Mouse (Mus musculus) heart, postnatal 4 days (tissue): Measurements from ENCODE around the gene Gm20696. TPM values are rescaled to one million over a fixed set of nuclear protein-coding genes. Genes with fewer than 3 reads are reported as not detected.

Source experiments
- DNase-seq: peaks from one replicate; pipeline ENCODE4 v3.0.0; 2021
- total RNA-seq, 2 experiments: library from RNA; stranded (reverse); gene quantifications; 2 replicates each; pipeline ENCODE4 v1.2.3; 2021

Gm20696 gene
- total RNA-seq, 2 experiments from 2014 or later: 2.5 to 3.4 TPM

DNA sequence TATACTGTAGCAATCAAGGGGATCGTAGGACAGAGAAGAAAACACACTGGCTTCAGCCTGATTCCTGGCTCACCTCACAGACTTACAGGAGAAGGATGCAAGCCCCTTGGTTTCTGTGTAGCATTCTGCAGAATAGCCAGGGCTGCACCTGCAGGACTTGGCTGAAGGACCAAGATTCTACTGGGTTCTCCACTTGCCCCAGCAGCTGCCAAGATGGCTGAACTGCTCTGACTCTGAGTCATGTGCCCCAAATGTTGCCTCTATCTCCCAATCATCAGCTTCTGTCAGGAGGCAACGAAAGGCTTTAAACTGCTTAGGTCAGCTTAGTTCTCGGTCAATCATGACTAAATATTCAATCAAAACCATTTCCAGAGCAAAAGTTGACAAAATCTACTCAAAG lies 42.1 kb downstream of the Gm20696 start:
- DNase-seq: no peak

DNA sequence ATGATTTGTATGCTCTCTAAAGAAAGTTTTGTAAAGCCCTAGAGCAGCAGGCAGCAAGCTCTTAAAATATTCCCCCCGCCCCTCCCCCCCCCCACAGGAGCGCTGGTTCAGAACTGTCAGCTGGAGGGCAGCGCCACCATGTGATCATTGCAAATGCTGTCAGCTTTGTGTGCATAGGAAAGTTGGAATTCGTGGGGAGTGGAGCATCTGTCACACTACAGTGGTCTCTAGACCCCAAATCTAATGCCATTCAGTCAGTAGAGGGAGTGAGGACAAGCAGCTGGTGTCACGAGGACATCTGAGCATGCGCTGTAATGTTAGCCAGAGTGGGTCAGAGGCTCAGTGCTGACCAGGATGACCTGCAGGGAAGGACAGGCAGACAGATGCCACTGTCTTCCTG lies 43.0 kb downstream of the Gm20696 start:
- peak; percentile 32 for DNase-seq

DNA sequence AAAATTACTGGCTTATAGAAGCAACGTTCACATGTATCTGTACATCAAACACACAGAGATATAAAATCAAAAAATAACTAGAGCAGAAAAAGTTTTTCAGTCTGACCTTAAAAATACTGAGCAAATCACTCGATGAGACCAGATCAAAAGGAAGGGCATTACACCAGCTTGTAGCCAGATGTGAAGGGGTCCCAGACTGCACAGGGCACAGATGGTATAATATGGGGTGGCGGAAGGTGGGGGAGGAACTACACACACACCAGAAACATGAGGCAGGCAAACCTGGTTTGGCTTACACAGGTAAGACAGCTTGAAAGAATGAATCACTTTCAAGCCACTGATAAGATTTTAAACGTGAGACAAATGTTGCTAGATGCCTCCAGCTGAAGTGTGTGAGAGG lies 45.4 kb downstream of the Gm20696 start:
- no peak for DNase-seq

DNA sequence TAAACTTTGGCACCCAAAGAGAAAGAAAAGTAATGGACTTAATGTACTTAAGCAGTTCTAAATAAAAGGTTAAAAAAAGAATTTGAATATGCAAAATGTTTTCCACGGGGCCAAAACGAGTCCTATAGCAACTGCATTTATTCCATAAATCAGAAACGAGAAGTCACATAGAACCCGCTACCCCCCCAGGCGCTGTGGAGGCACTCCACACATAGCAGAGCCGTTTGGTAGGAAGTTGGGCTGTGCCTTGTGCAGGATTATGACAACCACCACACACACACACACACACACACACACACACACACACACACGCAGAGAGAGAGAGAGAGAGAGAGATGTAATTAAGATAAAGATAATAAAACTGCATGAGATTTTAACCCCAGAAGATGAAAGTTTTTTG lies 46.1 kb downstream of the Gm20696 start:
- DNase-seq: no peak

DNA sequence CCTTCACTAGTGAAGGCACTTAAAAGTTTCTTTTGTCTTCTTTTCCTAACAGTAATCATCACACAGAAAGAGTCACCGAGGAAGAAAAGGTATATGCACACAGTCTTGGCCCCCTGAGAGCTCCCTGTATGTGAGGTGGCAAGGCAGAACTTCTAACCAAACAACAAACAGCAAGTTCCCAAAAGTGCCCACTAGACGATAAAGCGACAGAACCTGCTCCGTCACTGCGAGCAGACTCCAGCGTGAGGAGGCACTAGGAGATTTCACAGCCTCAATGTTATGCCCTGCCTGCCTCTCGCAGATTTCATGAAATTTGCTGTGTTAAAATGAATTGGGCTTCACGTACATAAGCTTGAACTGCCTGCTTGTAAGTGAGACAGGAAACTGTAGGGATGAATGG lies 46.6 kb downstream of the Gm20696 start:
- no peak for DNase-seq

DNA sequence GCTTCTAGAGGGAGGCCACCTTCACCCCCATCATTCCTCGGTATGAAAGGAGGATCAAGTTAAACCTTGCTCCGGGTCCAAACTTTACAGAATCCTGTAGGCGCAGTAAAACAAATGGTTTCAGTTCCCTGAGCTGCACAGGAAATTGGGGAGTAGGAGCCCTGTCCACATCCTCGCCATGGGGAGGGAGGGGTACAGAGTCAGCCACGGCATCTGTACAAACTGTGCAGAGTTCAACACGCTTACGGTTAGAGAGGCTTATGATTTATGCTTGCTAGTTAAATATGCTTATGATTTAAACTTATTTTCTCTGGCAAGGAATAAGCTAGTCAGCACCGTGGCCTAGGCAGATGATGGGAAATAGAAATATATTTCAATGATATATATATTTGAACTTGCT lies 47.1 kb downstream of the Gm20696 start:
- no peak for DNase-seq

DNA sequence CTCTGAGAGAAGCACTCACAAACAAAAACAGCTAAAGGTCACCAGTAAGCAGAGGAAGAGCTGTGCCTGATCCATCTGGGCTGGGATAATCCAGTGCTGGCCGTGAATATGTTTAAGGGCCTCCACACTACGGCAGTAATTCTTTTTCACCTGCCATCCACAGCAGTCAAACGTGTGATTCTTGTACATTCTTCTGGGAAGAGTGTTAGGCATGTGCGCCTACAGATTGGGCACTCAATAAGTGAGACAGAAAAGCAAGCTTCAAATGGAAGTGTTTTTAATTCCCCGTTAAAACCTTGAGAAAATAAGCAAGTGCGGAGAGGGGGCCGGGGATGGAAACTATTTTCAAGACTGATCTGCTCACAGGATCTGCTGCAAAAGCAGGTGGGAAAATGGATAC lies 48.7 kb downstream of the Gm20696 start:
- no peak for DNase-seq

DNA sequence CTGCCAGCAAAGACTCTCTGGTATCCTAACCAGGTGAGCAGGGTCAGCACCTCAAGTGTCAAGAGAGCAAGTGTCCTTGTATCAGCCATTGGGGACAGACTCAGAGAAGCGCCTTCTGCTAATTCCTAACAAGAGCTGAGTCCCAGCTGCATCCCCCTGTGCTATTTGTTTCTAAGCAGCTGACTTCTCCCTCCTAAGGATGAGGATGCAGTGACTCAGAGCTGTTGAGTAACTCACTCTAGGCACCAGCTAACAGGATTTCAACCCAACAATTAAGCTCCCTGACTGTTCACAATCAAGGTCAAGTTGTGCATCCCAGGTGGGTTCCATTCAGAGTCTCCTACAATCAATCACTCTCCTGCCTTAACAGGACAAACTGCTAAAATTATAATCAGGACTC lies 49.2 kb downstream of the Gm20696 start:
- DNase-seq: no peak

DNA sequence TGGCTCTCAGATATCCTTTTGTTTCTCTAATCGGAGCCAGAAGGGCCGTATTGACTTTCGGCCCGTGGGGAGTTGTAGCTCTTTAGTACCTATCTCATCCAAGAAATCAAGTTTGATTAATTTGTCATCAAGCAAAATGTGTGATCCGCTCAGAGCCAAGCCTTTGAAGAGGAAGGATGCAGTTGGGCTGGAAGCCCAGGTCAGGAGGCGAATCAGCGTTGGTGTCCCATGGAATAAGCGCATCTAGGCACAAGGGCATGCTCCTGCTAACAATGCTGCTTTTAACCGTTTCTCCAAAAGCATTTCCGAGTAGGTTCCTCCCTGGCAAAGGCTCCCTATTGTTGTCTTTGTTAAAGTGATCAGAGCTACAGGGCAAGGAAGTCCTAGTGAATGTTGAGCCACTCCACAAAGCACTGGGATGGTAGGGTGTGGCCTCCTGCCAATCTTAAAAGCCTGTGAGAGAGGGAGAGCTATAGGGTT lies 51.3 kb downstream of the Gm20696 start:
- DNase-seq: peak; percentile 9

DNA sequence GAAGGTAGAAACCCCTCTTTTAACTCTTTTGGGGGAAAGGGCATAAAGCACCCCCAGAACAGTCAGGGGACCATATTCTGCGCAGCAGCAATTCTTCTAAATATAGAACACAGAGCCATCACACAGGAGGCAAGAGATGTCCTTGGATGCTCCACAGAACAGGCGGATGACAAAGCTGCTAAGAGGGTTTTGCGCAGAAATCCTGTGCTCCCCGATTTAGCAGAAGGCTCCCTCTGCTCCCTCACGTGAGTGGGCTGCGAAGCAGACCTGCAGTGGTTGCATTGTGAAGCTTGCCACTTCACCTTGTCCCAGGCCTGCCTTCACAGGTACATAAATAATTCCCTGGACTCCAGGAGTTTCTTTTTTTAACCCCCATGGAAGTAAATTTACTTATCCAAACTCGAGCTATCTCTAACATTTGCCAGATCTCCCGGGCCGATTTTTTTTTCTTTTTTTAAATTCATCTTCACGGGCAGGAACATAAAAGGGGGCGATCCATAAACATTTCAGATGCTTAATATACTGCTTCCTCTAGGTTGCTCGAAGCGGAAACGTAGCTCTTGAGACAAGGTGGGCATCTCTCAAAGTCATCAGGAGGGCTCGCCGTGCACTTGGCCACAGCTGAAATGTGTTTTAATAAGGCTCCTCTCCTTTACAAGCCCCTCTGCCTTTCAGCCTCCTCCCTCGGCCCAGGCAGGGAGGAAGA lies 51.9 kb downstream of the Gm20696 start:
- no peak for DNase-seq

DNA sequence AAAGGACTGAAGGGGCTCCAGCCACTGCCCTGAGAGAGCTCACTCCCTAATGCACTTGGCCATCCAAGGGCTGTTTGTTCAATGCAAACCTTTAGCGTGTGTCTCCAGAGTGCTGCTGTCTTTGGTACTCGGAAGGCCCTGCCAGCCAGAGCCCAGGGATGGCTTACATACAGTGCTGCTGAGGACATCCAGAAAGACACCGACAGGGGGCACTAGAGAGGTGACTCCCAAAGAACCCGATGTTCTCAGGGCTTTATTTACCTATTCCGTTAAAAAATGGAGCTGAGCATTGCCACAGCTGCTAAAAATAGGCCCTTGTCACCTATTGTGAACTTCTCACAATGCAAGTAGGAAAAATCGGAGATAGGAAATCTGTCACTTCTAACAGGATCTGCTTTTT lies 54.7 kb downstream of the Gm20696 start:
- DNase-seq: no peak

DNA sequence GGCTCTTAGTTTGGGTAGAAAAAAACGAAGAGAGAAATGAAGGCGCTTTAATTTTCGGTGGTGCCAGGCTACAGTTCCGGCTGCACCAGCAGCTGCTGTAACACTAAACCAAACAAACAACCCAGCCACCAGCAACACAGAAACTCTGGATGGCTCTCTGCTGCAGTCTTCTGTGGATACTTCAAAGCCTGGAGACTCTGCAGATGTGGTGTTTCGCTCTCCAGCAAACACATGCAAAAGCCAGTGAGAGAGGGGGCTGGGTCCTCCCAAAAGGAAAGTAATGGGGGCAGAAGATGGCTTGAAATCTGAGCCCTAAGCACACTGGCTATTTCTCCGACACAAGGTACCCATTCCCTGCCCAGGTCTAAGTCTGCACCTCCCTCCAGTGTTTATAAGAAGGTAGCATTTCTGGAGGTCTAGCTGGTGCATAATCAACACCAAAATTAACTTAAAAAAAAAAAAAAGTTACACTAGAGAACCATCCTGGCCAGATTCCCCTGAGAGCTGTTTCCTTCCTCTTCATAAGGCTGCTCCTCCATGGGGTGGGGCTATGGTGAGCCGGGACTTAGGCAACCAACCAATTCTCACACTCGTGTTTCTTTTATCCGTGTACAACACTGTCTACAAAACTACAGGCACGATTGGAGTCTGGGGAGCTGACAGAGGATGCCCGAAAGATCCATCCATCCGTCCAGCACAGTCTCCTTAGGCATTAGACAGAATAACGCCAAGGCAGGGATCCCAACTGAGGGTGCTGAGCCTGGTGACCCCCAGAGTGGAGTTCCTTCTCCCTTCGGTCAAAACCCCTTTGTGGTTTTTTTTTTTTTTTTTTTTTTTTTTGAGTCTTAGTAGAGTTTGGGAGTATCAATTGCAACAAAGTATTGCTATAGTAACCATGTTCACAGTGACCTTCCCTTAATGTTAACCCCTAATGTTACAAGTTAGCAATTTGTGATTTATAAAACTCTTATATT lies 55.9 kb downstream of the Gm20696 start:
- peak; percentile 24 for DNase-seq

DNA sequence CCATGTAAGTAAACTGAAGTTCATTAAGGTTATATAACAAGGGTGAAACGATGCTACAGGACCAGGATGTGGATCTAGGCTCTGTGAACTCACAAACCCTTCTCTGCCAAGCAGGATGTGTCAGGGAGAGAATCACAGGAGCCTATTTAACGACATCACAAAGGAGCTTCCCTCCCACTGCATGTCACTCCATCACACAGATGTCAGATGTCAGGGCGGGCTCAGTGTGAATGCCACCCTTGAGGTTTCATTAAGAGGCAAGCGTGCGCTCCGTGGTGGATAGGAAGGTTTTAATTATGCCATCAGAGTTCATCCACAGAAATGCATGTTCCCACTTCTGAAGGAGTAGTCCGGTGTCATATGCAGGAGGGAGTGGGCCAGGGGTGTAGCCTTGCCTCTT lies 60.5 kb downstream of the Gm20696 start:
- DNase-seq: no peak

DNA sequence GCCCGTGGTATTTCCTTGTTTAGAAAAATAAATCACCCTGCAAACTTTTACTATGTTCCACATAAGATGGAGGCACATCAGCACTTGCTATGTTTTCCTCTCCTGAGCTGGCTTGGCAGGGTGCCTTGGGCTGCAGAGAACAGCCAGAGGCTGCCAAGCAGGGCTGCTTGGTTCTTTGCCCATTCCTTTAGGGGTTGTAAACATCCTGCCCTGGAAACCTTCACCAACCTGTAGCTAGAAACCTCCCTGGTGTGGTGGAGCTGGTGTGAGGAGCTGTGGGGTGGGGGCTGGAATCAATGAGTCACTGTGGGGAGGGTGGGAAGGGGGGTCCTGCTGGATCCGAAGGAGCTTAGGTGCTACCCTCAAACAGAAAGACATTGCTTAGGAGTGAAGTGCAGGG lies 61.8 kb downstream of the Gm20696 start:
- DNase-seq: peak; percentile 75

DNA sequence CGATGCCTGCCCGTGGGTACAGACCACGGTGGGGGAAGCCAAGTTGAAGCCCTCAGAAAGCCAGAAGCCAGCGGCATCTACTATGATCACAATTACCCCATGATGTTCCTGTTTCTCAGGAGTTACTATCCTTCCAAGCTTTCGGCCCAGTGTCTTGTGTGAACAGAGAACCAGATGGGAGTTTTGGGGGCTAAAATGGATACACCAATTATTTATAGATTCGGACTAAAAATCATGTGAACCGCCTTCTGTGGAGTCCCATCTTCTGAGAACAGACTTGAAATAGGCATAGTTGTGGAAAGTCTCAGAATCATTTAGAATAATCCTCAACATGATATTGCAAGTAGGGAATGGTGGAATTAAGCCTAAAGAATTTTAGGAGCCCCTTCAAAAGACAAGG lies 64.2 kb downstream of the Gm20696 start:
- DNase-seq: no peak

DNA sequence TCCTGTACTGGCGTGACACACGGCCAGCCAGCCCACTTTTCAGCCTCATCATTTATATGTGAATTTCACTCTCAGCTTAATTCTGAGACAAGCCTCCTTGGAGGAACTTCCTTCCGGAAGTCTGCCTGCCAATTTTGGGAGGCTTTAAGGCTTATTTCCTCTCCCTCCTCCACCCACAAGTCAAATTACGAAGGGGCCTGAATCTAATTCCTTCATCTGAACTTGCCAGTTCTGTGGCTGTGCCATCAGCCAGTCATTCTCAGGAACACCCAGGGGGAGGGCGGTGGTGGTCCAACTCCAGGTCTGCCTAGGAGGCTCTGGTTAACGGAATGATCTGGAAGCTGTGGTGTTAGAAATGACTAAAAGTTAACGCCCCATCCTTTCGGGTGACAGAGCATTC lies 65.7 kb downstream of the Gm20696 start:
- DNase-seq: peak; percentile 15

DNA sequence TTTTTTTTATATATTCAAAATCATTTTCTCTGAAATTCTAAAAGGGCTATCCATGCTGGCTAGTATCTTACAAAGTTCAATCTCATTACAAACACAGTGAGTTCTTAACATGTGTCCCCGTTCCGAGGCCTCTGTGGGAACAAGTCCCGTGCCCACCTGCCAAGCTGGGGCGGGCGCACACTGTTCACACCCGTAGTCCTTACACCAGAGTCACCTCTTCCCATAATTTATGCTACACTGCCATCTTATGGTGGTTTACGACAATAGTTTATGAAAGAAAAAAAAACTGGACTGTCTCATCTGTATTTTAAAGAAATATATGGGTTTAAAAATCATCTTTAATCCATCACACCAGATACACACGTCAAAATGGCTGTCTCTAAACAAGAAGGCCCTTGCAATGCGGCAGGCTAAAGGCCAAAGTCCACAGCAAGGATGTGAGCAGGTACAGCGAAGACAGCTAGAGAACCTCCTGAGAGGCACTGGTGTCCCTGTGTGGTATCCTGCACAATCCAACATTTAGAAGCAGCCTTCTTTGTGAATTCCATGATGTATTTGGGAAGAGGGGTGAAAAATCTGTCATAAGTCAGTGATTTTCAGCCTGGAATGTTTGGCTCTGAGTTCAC lies 66.3 kb downstream of the Gm20696 start:
- DNase-seq: peak; percentile 60

DNA sequence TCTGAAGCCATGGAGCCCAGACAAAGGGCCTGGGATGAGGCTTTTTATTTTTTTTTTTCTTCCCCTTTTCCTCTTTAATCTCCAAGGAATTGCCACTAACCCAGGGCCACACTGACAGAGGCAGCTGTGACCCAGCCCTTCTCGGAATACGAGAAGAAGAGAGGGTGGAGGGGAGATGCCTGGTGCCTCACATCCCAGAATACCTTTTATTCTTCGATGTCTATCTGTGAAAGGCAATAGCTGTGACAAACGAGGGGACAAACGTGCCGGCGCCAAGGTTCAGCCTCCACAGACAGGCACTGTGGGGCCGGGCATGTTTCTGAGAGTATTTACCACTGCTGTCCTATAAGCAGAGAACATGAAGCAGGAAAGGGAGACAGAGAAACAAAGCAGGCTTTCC lies 66.9 kb downstream of the Gm20696 start:
- DNase-seq: no peak

DNA sequence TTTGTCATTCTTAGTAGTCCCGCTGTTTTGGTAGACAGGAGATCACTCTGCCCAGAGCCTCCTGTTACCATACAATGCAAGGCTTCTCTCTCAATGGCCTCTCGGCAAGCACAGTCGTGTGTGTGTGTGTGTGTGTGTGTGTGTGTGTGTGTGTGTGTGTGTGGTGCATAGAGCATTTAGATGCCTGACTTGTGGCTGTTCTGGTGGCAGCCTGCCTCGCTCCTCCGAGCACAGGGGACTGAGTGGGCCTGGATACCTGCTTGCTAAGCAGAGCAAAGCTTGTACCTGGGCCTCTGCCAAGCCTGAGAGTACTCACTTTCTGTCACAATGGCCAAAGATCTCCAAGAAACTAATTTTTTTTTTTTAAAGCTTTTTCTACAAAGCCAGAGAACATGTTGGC lies 67.4 kb downstream of the Gm20696 start:
- no peak for DNase-seq

DNA sequence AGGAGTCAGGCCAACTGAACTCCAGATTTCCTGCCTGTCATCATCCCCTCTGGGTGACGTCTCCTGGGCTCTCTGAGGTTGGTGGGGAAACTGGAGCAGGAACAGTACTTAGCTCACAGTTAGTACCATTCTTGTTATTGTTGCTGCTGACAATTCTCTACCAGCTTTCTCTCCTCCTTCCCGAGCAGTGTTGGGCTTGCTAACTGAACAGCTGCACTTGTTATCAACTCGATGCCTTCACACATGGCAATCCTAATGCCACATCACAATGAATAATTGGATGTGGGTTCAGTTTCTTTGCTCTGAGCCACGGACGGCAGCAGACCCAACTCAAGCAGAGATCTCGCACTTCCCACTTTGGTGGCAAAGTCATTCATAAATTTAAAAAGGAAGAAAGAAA lies 89.6 kb downstream of the Gm20696 start:
- DNase-seq: no peak

DNA sequence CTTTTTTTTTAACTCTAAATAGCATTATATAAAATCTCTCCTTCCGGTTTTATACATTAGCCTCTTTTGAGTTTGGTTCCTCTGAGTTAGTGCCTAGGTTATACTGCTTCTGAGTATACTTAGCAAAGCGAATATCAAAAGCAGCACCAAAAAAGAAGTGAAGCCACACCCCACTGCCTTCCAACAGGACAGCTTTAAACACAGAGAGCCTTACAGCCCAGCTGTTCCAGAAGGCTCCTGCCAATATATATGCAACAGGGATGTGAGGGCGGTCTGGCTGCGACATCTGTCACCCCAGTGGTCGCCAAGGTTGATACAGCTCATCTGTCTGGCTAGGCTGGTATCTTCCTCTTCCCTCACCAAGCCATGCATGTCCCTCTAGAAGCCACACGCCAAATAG lies 91.0 kb downstream of the Gm20696 start:
- no peak for DNase-seq

DNA sequence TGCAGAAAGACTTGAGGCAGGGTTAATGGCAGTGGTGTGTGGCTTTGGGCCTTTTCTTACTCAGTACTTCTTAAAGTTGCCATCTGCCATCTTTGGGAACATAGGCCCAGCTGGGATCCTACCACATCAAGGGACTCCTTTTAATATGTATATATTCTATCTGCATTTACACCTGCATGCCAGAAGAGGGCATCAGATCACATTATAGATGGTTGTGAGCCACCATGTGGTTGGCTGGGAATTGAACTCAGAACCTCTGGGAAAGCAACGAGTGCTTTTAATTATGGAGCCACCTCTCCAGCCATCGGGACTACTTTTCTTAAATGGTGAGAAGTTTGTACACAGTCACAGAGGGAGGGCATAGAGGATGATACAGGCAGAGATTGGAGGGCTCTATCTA lies 93.3 kb downstream of the Gm20696 start:
- DNase-seq: no peak

DNA sequence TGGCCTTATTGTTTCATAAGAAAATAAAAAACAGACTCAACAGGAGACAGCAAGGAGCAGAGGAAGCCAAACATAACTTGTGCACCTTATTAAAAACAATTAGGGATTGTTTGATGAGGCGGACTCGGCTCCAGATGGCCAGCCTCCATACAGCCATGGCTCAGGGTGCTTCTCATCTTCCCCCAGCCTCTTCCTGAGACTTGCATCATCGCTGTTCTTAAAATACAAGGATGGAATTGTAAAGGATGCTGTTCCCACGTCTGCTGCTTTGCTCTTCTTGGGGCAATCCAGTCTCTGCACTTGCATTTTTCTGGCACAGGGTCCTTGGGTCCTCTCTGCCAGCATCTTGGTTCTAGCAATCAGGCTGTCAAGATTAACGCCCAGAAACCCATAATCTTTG lies 94.5 kb downstream of the Gm20696 start:
- DNase-seq: no peak
